Mouse (Mus musculus) CH12.LX (cell line): ENCODE measurements around the gene Ppa2. TPM values are rescaled to one million over a fixed set of nuclear protein-coding genes. Genes with fewer than 3 reads are reported as not detected.

Source experiments
- DNase-seq: peaks from one replicate; pipeline ENCODE4 v3.0.0-alpha.2; 2013; ENCODE audit errors: extremely low read depth
- H3K27ac ChIP-seq: 2 replicates; pipeline ENCODE4 v1.5.1; 2012; ENCODE audit warnings: low read depth, mild to moderate bottlenecking, control low read depth, moderate library complexity; ENCODE audit not compliant: insufficient read depth
- H3K27me3 ChIP-seq: replicated peaks from 2 replicates; pipeline ENCODE3; 2012; ENCODE audit warnings: inconsistent platforms
- H3K36me3 ChIP-seq, 2 experiments: replicated peaks in 1 of 2; 2 replicates each; pipeline versions ENCODE3 to v1.6.1; 2012; ENCODE audit warnings: inconsistent platforms in 1 of 2, low read length in 1 of 2, mild to moderate bottlenecking in 1 of 2, mixed read lengths in 1 of 2, moderate library complexity in 1 of 2; ENCODE audit not compliant: control insufficient read depth in 1 of 2, insufficient read depth in 1 of 2
- H3K4me1 ChIP-seq, 2 experiments: 2 replicates each; pipeline ENCODE4 v1.6.1; 2012; ENCODE audit warnings: inconsistent platforms in 1 of 2, moderate library complexity in 1 of 2; ENCODE audit not compliant: insufficient read depth in 2 of 2, control insufficient read depth in 1 of 2
- H3K4me2 ChIP-seq: 2 replicates; pipeline ENCODE4 v1.6.1; 2012; ENCODE audit warnings: low read depth, mild to moderate bottlenecking, control low read depth; ENCODE audit not compliant: poor library complexity, insufficient read depth, severe bottlenecking
- H3K4me3 ChIP-seq, 3 experiments: fragments of 150-350 bp in 1 of 3; sonication (generic) in 1 of 3; replicated peaks in 1 of 3; 2 replicates each; pipeline versions ENCODE3 to v1.5.1; 2011 to 2012; ENCODE audit warnings: low read depth in 2 of 3, low read length in 2 of 3, mild to moderate bottlenecking in 2 of 3, moderate library complexity in 2 of 3, control low read depth in 1 of 3, improper control_type of control experiment in 1 of 3, inconsistent platforms in 1 of 3, mixed read lengths in 1 of 3; ENCODE audit not compliant: poor library complexity in 1 of 3
- H3K79me2 ChIP-seq: replicated peaks from 2 replicates; pipeline ENCODE4 v1.6.1; 2012; ENCODE audit warnings: mild to moderate bottlenecking, moderate library complexity; ENCODE audit not compliant: control insufficient read depth, poor library complexity, insufficient read depth, severe bottlenecking; ENCODE audit errors: extremely low read depth
- H3K9ac ChIP-seq: 2 replicates; pipeline ENCODE4 v1.6.1; 2012; ENCODE audit warnings: low read depth, mild to moderate bottlenecking, control low read depth, moderate library complexity; ENCODE audit not compliant: insufficient read depth
- H3K9me3 ChIP-seq: replicated peaks from 2 replicates; pipeline ENCODE3; 2012; ENCODE audit warnings: low read length, inconsistent platforms, mixed read lengths
- BHLHE40 ChIP-seq: IDR thresholded peaks from 2 replicates; pipeline ENCODE4 v1.6.1; 2011; ENCODE audit warnings: mild to moderate bottlenecking, low read depth, low read length, improper control_type of control experiment
- CHD1 ChIP-seq: IDR thresholded peaks from 2 replicates; pipeline ENCODE4 v1.6.1; 2012; ENCODE audit warnings: low read depth, low read length, improper control_type of control experiment, inconsistent platforms
- CTCF ChIP-seq, 2 experiments: IDR thresholded peaks in 1 of 2; conservative IDR thresholded peaks in 1 of 2; 2 replicates each; pipeline ENCODE4 v1.5.1; 2011 to 2012; ENCODE audit warnings: low read depth in 2 of 2, low read length in 2 of 2, improper control_type of control experiment in 1 of 2, inconsistent platforms in 1 of 2, mild to moderate bottlenecking in 1 of 2, moderate library complexity in 1 of 2
- E2F4 ChIP-seq: IDR thresholded peaks from 2 replicates; pipeline ENCODE4 v1.6.1; 2011; ENCODE audit warnings: low read depth, low read length, improper control_type of control experiment; ENCODE audit not compliant: insufficient replicate concordance
- EP300 ChIP-seq: IDR thresholded peaks from 2 replicates; pipeline ENCODE4 v1.6.1; 2011; ENCODE audit warnings: low read length, improper control_type of control experiment
- ETS1 ChIP-seq: conservative IDR thresholded peaks from 2 replicates; pipeline ENCODE4 v1.6.1; 2012; ENCODE audit warnings: low read depth, mild to moderate bottlenecking, inconsistent platforms, low read length, improper control_type of control experiment, moderate library complexity
- HCFC1 ChIP-seq: IDR thresholded peaks from 2 replicates; pipeline ENCODE4 v1.6.1; 2012; ENCODE audit warnings: low read depth, mild to moderate bottlenecking, inconsistent platforms, low read length, improper control_type of control experiment
- IRF4 ChIP-seq: IDR thresholded peaks from 2 replicates; pipeline ENCODE4 v1.6.1; 2014; ENCODE audit warnings: low read depth, mild to moderate bottlenecking, inconsistent platforms, low read length, improper control_type of control experiment
- JUND ChIP-seq: conservative IDR thresholded peaks from 2 replicates; pipeline ENCODE4 v1.6.1; 2011; ENCODE audit warnings: low read depth, low read length, improper control_type of control experiment
- KAT2A ChIP-seq: IDR thresholded peaks from 2 replicates; pipeline ENCODE4 v1.6.1; 2012; ENCODE audit warnings: low read length, improper control_type of control experiment, inconsistent platforms; ENCODE audit not compliant: insufficient replicate concordance
- MAFK ChIP-seq: IDR thresholded peaks from 2 replicates; pipeline ENCODE4 v1.6.1; 2011; ENCODE audit warnings: low read length, improper control_type of control experiment; ENCODE audit not compliant: insufficient replicate concordance
- MAX ChIP-seq: IDR thresholded peaks from 2 replicates; pipeline ENCODE4 v1.6.1; 2011; ENCODE audit warnings: low read length, improper control_type of control experiment
- MAZ ChIP-seq: IDR thresholded peaks from 2 replicates; pipeline ENCODE4 v1.6.1; 2012; ENCODE audit warnings: low read depth, mild to moderate bottlenecking, inconsistent platforms, low read length, improper control_type of control experiment, moderate library complexity
- MEF2A ChIP-seq: IDR thresholded peaks from 2 replicates; pipeline ENCODE4 v1.6.1; 2014; ENCODE audit warnings: low read depth, mild to moderate bottlenecking, inconsistent platforms, low read length, improper control_type of control experiment, borderline replicate concordance
- MYC ChIP-seq: IDR thresholded peaks from 2 replicates; pipeline ENCODE4 v1.6.1; 2011; ENCODE audit warnings: low read depth, mild to moderate bottlenecking, improper control_type of control experiment, low read length
- NELFE ChIP-seq: IDR thresholded peaks from 2 replicates; pipeline ENCODE4 v1.6.1; 2011; ENCODE audit warnings: low read depth, low read length, improper control_type of control experiment
- NRF1 ChIP-seq: IDR thresholded peaks from 2 replicates; pipeline ENCODE4 v1.6.1; 2014; ENCODE audit warnings: low read depth, mild to moderate bottlenecking, inconsistent platforms, low read length, improper control_type of control experiment, moderate library complexity
- POLR2A ChIP-seq: IDR thresholded peaks from 2 replicates; pipeline ENCODE4 v1.6.1; 2011; ENCODE audit warnings: low read depth, mild to moderate bottlenecking, improper control_type of control experiment, low read length
- RAD21 ChIP-seq: IDR thresholded peaks from 2 replicates; pipeline ENCODE4 v1.6.1; 2011; ENCODE audit warnings: low read depth, mild to moderate bottlenecking, low read length, improper control_type of control experiment, moderate library complexity
- SMC3 ChIP-seq: IDR thresholded peaks from 2 replicates; pipeline ENCODE4 v1.6.1; 2011; ENCODE audit warnings: low read depth, low read length, improper control_type of control experiment
- TBP ChIP-seq: conservative IDR thresholded peaks from 2 replicates; pipeline ENCODE4 v1.6.1; 2011; ENCODE audit warnings: low read depth, low read length, improper control_type of control experiment
- TCF12 ChIP-seq: IDR thresholded peaks from 2 replicates; pipeline ENCODE4 v1.6.1; 2014; ENCODE audit warnings: low read depth, mild to moderate bottlenecking, inconsistent platforms, low read length, improper control_type of control experiment
- UBTF ChIP-seq: IDR thresholded peaks from 2 replicates; pipeline ENCODE4 v1.6.1; 2012; ENCODE audit warnings: low read depth, mild to moderate bottlenecking, inconsistent platforms, low read length, improper control_type of control experiment, moderate library complexity
- USF2 ChIP-seq: conservative IDR thresholded peaks from 2 replicates; pipeline ENCODE4 v1.6.1; 2011; ENCODE audit warnings: low read depth, low read length, improper control_type of control experiment
- ZC3H11A ChIP-seq: IDR thresholded peaks from 2 replicates; pipeline ENCODE4 v1.6.1; 2012; ENCODE audit warnings: low read depth, mild to moderate bottlenecking, inconsistent platforms, low read length, improper control_type of control experiment
- ZKSCAN1 ChIP-seq: IDR thresholded peaks from 2 replicates; pipeline ENCODE4 v1.6.1; 2012; ENCODE audit warnings: low read depth, inconsistent platforms, low read length, improper control_type of control experiment, borderline replicate concordance
- dilution Hi-C: fragments of 300-500 bp; cut with MboI; formaldehyde crosslinking; loops from 2 replicates; pipeline ENCODE4 v1.14.3; 2020; ENCODE audit warnings: low sequenced_read_pairs; ENCODE audit not compliant: extremely low pct_unique_long_range_greater_than_20kb, extremely low pct_ligation_motif_present
- in situ Hi-C: fragments of 300-500 bp; cut with MboI; formaldehyde crosslinking; loops from 3 replicates; pipeline ENCODE4 v1.14.3; 2019; ENCODE audit warnings: low sequenced_read_pairs, low pct_ligation_motif_present, low pct_unique_long_range_greater_than_20kb, mixed read lengths
- polyA plus RNA-seq: library from polyadenylated mRNA; unstranded; fragments of >175 nt; gene quantifications from 2 replicates; pipeline ENCODE4 v1.2.1, GENCODE M21; 2012; ENCODE audit warnings: low read depth; ENCODE audit not compliant: insufficient read length
- total RNA-seq, 2 experiments: library from RNA; depleted of rRNA; stranded (reverse); fragments of 300-350 nt in 1 of 2; fragments of >200 nt in 1 of 2; gene quantifications; 2 replicates each; pipeline ENCODE4 v1.2.3; 2012 to 2014

The Ppa2 gene
- total and polyA plus RNA-seq, 3 experiments: 98.3 to 132 (median 119) TPM

DNA sequence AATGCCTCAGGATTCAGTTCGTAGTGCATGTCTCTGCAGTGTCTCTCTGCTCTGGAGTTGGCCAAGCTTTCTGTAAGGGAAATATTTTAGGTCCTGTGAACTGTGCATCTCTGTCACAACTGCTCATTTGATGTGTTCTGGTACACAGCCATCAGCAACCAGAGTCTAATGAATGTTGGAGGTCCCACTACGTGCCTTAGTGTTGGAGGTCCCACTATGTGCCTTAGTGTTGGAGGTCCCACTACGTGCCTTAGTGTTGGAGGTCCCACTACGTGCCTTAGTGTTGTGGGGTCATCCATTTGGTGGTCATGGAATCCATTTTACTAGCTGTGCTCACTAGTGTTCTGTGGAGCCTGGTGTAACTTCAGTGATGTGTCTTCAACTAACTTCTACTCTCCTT lies 7.9 kb downstream of the Ppa2 start:
- H3K4me3 ChIP-seq: no peak overlapping the region
- H3K4me1 ChIP-seq: peaks cover 13 to 21% of the 10 kb centered on the region in 2 experiments
- peaks cover 17 to 46% of the 10 kb centered on the region in 2 experiments for H3K36me3 ChIP-seq
- peak; percentile 88 for TF ChIP-seq ZKSCAN1
- no peak for TF ChIP-seq RAD21
- in situ Hi-C loops (no loop called here), dilution Hi-C loops (no loop called here)
- H3K4me2 ChIP-seq: no peak overlapping the region
- H3K27ac ChIP-seq: no peak overlapping the region
- H3K9ac ChIP-seq: no peak overlapping the region
- no peak for DNase-seq
- H3K27me3 ChIP-seq: no peaks in the 10 kb centered on the region
- H3K9me3 ChIP-seq: peaks cover 3% of the 10 kb centered on the region
- H3K79me2 ChIP-seq: peaks cover 8% of the 10 kb centered on the region

DNA sequence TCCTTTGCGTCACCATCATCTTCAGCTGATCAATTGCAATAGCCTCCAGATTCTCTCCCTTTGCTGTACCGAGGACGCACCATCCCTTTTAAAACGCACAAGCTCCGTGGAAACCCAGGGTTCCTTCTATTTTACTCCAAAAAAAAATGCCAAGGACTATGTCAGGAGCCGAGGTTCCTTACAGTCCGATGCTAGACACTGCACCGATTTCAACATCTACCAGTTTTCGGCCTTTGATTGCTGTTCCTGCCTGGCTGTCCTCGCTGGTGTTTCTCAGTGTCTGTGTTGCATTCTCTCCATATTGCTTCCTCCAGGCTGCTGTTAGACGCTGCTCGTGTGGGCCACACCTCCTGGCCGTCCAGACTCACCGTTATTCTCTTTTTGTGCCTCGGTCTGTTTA lies 8.7 kb downstream of the Ppa2 start:
- DNase-seq: no peak
- no peak overlapping the region for H3K4me3 ChIP-seq
- peaks cover 18 to 46% of the 10 kb centered on the region in 2 experiments for H3K36me3 ChIP-seq
- H3K4me1 ChIP-seq: peaks cover 10 to 21% of the 10 kb centered on the region in 2 experiments
- H3K9me3 ChIP-seq: peaks cover 3% of the 10 kb centered on the region
- H3K79me2 ChIP-seq: peaks cover 6% of the 10 kb centered on the region
- H3K27me3 ChIP-seq: no peaks in the 10 kb centered on the region
- H3K27ac ChIP-seq: no peak overlapping the region
- in situ Hi-C loops (no loop called here), dilution Hi-C loops (no loop called here)
- H3K4me2 ChIP-seq: no peak overlapping the region
- TF ChIP-seq UBTF: no peak
- no peak for TF ChIP-seq E2F4
- TF ChIP-seq SMC3: no peak
- no peak for TF ChIP-seq MEF2A
- no peak for TF ChIP-seq CTCF (conservative IDR thresholded peaks at IDR 0.05 in 1 of 2, IDR thresholded peaks at IDR 0.05 in 1 of 2; ENCODE audit: low read depth in 2 of 2, low read length in 2 of 2)
- TF ChIP-seq MAFK: no peak
- no peak for TF ChIP-seq JUND
- TF ChIP-seq NRF1: no peak
- no peak for TF ChIP-seq KAT2A
- no peak for TF ChIP-seq EP300
- TF ChIP-seq NELFE: no peak
- no peak for TF ChIP-seq MAX
- no peak for TF ChIP-seq MAZ
- no peak for TF ChIP-seq ZKSCAN1
- H3K9ac ChIP-seq: no peak overlapping the region

- no peaks in the 10 kb centered on the region; the same call in none of the 2 replicates for H3K79me2 ChIP-seq
- H3K9ac ChIP-seq: no peak overlapping the region
- H3K36me3 ChIP-seq: peaks cover 16 to 50% of the 10 kb centered on the region in 2 experiments
- dilution Hi-C loops (no loop called here), in situ Hi-C loops (no loop called here)
- H3K27ac ChIP-seq: no peak overlapping the region
- DNase-seq: no peak
- no peak overlapping the region for H3K4me2 ChIP-seq
- H3K4me3 ChIP-seq: no peak overlapping the region
- peaks cover 9 to 15% of the 10 kb centered on the region in 2 experiments for H3K4me1 ChIP-seq
- no peaks in the 10 kb centered on the region for H3K27me3 ChIP-seq
- H3K9me3 ChIP-seq: peaks cover 3% of the 10 kb centered on the region
- TF ChIP-seq POLR2A (no peak), MYC (no peak), TBP (no peak), BHLHE40 (no peak), ZC3H11A (no peak), HCFC1 (no peak), MAFK (no peak), TCF12 (no peak), IRF4 (no peak), UBTF (no peak), NRF1 (no peak), CHD1 (no peak), ZKSCAN1 (no peak), ETS1 (no peak), SMC3 (no peak), MEF2A (no peak), USF2 (no peak), RAD21 (no peak), KAT2A (no peak)
Observed at GRCm38 (mm10) chr3:133319795-133320194, 9.9 kb downstream of the Ppa2 start.
